Mouse (Mus musculus) liver, embryonic 14.5 days (tissue): ENCODE results near the gene Elk3.

ENCODE experiments used
- CTCF ChIP-seq: IDR thresholded peaks from 2 replicates; pipeline ENCODE4 v1.5.1; 2016; ENCODE audit warnings: antibody characterized with exemption, low read depth, control low read depth
- EP300 ChIP-seq: IDR thresholded peaks from 2 replicates; pipeline ENCODE4 v1.6.1; 2016; ENCODE audit warnings: antibody characterized with exemption, low read depth

- no peak for TF ChIP-seq CTCF
- TF ChIP-seq EP300 = no peak
Measured at GRCm38 (mm10) chr10:93301831-93302230, 9.1 kb downstream of the Elk3 start.
